Mouse (Mus musculus): ENCODE measurements at regions not wholly inside any gene's neighbourhood (a gene's known extent, or its start where the extent isn't known, plus 50 kb on each side); places are given as distances from the start of the nearest gene placed in this dataset.

GRCm38 (mm10) chr4:81101049-81101448 lies 190.6 kb downstream of the Lurap1l start:
- Histone ChIP-seq H3K4me1 (ENCODE audit: insufficient read depth) (no peaks in the 10 kb centered on the region), H3K27me3 (ENCODE audit: insufficient read depth, low read length) (no peaks in the 10 kb centered on the region), H3K27ac (ENCODE audit: low read depth, low read length) (no peak overlapping the region), H3K9me3 (ENCODE audit: low read length) (no peaks in the 10 kb centered on the region), H3K9ac (no peak overlapping the region), H3K36me3 (ENCODE audit: insufficient read depth) (no peaks in the 10 kb centered on the region), H3K4me2 (ENCODE audit: low read depth) (no peak overlapping the region), H3K4me3 (ENCODE audit: low read depth, low read length) (no peak overlapping the region)
- ATAC-seq (no peak), DNase-seq (no peak)
- 92% methylated on average over 2 of the region's 2 CpGs for WGBS
- TF ChIP-seq CTCF (IDR thresholded peaks at IDR 0.05; ENCODE audit: low read depth): no peak

GRCm38 (mm10) chr4:81111307-81111706 lies 200.9 kb downstream of the Lurap1l start:
- WGBS: 50% methylated on average over 3 of the region's 3 CpGs

GRCm38 (mm10) chr4:81116411-81116810 lies 206.0 kb downstream of the Lurap1l start:
- no peak for TF ChIP-seq CTCF (IDR thresholded peaks at IDR 0.05; ENCODE audit: low read depth)

More at GRCm38 (mm10) chr4:81111307-81111706, 200.9 kb downstream of the Lurap1l start:
- DNase-seq (peak; percentile 45), ATAC-seq (no peak)
- no peak overlapping the region for H3K4me3 ChIP-seq (ENCODE audit: low read depth, low read length)
- no peaks in the 10 kb centered on the region for H3K4me1 ChIP-seq (ENCODE audit: insufficient read depth)
- H3K4me2 ChIP-seq (ENCODE audit: low read depth): no peak overlapping the region
- no peak overlapping the region for H3K9ac ChIP-seq
- H3K27ac ChIP-seq (ENCODE audit: low read depth, low read length): no peak overlapping the region
- H3K9me3 ChIP-seq (ENCODE audit: low read length): no peaks in the 10 kb centered on the region
- TF ChIP-seq CTCF (IDR thresholded peaks at IDR 0.05; ENCODE audit: low read depth): peak; percentile 67
- no peaks in the 10 kb centered on the region for H3K36me3 ChIP-seq (ENCODE audit: insufficient read depth)
- H3K27me3 ChIP-seq (ENCODE audit: insufficient read depth, low read length): no peaks in the 10 kb centered on the region

GRCm38 (mm10) chr4:81124155-81124554 lies 213.7 kb downstream of the Lurap1l start:
- H3K27me3 ChIP-seq (ENCODE audit: insufficient read depth, low read length): no peaks in the 10 kb centered on the region
- no peak overlapping the region for H3K4me3 ChIP-seq (ENCODE audit: low read depth, low read length)
- ATAC-seq: peak; percentile 94
- no peak overlapping the region for H3K27ac ChIP-seq (ENCODE audit: low read depth, low read length)
- no peaks in the 10 kb centered on the region for H3K9me3 ChIP-seq (ENCODE audit: low read length)
- no peaks in the 10 kb centered on the region for H3K4me1 ChIP-seq (ENCODE audit: insufficient read depth)
- peak; percentile 32 for DNase-seq
- TF ChIP-seq CTCF (IDR thresholded peaks at IDR 0.05; ENCODE audit: low read depth): no peak
- 19% methylated on average over 3 of the region's 3 CpGs for WGBS
- no peak overlapping the region for H3K9ac ChIP-seq
- no peak overlapping the region for H3K4me2 ChIP-seq (ENCODE audit: low read depth)
- no peaks in the 10 kb centered on the region for H3K36me3 ChIP-seq (ENCODE audit: insufficient read depth)

More at GRCm38 (mm10) chr4:81116411-81116810, 206.0 kb downstream of the Lurap1l start:
- Histone ChIP-seq H3K4me2 (ENCODE audit: low read depth) (no peak overlapping the region), H3K27me3 (ENCODE audit: insufficient read depth, low read length) (no peaks in the 10 kb centered on the region), H3K4me1 (ENCODE audit: insufficient read depth) (no peaks in the 10 kb centered on the region), H3K9ac (no peak overlapping the region), H3K36me3 (ENCODE audit: insufficient read depth) (no peaks in the 10 kb centered on the region), H3K27ac (ENCODE audit: low read depth, low read length) (no peak overlapping the region), H3K9me3 (ENCODE audit: low read length) (no peaks in the 10 kb centered on the region), H3K4me3 (ENCODE audit: low read depth, low read length) (no peak overlapping the region)
- DNase-seq (peak; percentile 39), ATAC-seq (peak; percentile 42; the same call in 1 of the 2 replicates)
- WGBS: 63% methylated on average over 7 of the region's 7 CpGs

- no peak for DNase-seq
- no peaks in the 10 kb centered on the region for H3K4me1 ChIP-seq (ENCODE audit: insufficient read depth)
- H3K27ac ChIP-seq (ENCODE audit: low read depth, low read length): no peak overlapping the region
- no peak for TF ChIP-seq CTCF (IDR thresholded peaks at IDR 0.05; ENCODE audit: low read depth)
- no peak overlapping the region for H3K4me3 ChIP-seq (ENCODE audit: low read depth, low read length)
- no peak overlapping the region for H3K9ac ChIP-seq
- H3K9me3 ChIP-seq (ENCODE audit: low read length): no peaks in the 10 kb centered on the region
- no peak overlapping the region for H3K4me2 ChIP-seq (ENCODE audit: low read depth)
- WGBS: 65% methylated on average over 2 of the region's 2 CpGs
- H3K36me3 ChIP-seq (ENCODE audit: insufficient read depth): no peaks in the 10 kb centered on the region
- no peaks in the 10 kb centered on the region for H3K27me3 ChIP-seq (ENCODE audit: insufficient read depth, low read length)
- ATAC-seq: no peak
Measured at GRCm38 (mm10) chr4:81129874-81130273, 219.4 kb downstream of the Lurap1l start.

- WGBS: 91% methylated on average over 2 of the region's 2 CpGs
- Histone ChIP-seq H3K27ac (ENCODE audit: low read depth, low read length) (no peak overlapping the region), H3K36me3 (ENCODE audit: insufficient read depth) (no peaks in the 10 kb centered on the region), H3K4me1 (ENCODE audit: insufficient read depth) (no peaks in the 10 kb centered on the region), H3K9ac (no peak overlapping the region), H3K4me2 (ENCODE audit: low read depth) (no peak overlapping the region), H3K27me3 (ENCODE audit: insufficient read depth, low read length) (no peaks in the 10 kb centered on the region), H3K9me3 (ENCODE audit: low read length) (no peaks in the 10 kb centered on the region), H3K4me3 (ENCODE audit: low read depth, low read length) (no peak overlapping the region)
- ATAC-seq (no peak), DNase-seq (no peak)
- no peak for TF ChIP-seq CTCF (IDR thresholded peaks at IDR 0.05; ENCODE audit: low read depth)
Measured at GRCm38 (mm10) chr4:81173111-81173510, 262.7 kb downstream of the Lurap1l start.

GRCm38 (mm10) chr4:81177443-81178041 lies 265.1 kb downstream of the Mpdz start:
- Histone ChIP-seq H3K4me1 (ENCODE audit: insufficient read depth) (no peaks in the 10 kb centered on the region), H3K9ac (no peak overlapping the region), H3K27ac (ENCODE audit: low read depth, low read length) (no peak overlapping the region), H3K27me3 (ENCODE audit: insufficient read depth, low read length) (no peaks in the 10 kb centered on the region), H3K4me3 (ENCODE audit: low read depth, low read length) (no peak overlapping the region), H3K36me3 (ENCODE audit: insufficient read depth) (no peaks in the 10 kb centered on the region), H3K9me3 (ENCODE audit: low read length) (no peaks in the 10 kb centered on the region), H3K4me2 (ENCODE audit: low read depth) (no peak overlapping the region)
- no peak for ATAC-seq
- DNase-seq: no peak
- no peak for TF ChIP-seq CTCF (IDR thresholded peaks at IDR 0.05; ENCODE audit: low read depth)
- WGBS: 64% methylated on average over 11 of the region's 11 CpGs

Measured in forebrain, postnatal 0 days (tissue).